Mouse (Mus musculus) urinary bladder, postnatal 25 days (tissue): ENCODE results near the gene Zfp326.
"Not testable (repeated sequence)": the region's sequence is repeated elsewhere in the genome, so short reads cannot be mapped to it uniquely, and the experiment has no call there.

Experiments used
- DNase-seq: peaks from one replicate; pipeline ENCODE4 v3.0.0; 2022; ENCODE audit warnings: low spot score

Gene Zfp326

GRCm38 (mm10) chr5:105876068-105876924 is at the start of gene Zfp326:
Gene Zfp326, plus strand, starts transcription at chr5:105876565.
- peak; percentile 87 for DNase-seq

GRCm38 (mm10) chr5:105826916-105827510 is 49.4 kb upstream of the Zfp326 start:
- DNase-seq = no peak

DNA sequence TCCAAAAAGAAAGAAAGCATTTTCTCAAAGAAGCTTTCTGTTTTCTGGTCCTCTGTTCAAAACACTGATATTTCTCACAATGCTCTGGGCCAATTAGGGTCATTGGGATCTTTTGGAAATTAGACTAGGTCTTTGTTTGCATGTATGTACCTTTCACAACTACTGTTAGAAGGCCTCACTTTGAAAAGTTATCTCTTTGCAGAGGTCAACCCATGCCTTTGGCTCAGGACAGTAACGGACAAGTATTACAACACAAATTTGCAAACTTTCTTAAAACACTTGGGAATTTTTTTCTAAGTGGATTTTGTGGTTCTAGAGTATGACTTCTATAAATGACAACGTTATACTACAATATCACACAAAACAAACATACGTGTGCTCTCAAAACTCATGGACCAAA is 48.3 kb upstream of the Zfp326 start:
- DNase-seq = no peak

GRCm38 (mm10) chr5:105829008-105829586 is 47.3 kb upstream of the Zfp326 start:
- no peak for DNase-seq

GRCm38 (mm10) chr5:105832140-105832539 is 44.2 kb upstream of the Zfp326 start:
- DNase-seq = no peak

DNA sequence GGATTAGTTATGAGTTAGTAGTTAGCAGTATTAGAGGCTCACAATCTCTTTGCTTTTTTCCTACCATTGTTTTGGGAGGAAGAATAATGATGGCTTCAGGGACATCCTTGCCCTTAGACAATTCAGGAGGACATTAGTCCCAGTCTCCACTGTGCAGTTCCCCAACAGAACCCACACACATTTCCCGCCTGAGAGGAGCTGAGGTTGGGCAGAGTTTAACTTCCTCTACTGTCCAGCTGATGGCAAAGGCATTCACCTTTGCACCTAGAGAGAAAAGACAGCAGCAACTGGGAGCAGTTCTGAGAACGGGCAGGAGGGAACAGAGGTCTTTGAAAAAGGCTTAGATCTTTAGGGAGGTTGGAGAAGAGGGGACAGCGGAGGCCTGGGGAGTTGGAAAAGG is 42.4 kb upstream of the Zfp326 start:
- DNase-seq = no peak

GRCm38 (mm10) chr5:105836006-105836405 is 40.4 kb upstream of the Zfp326 start:
- DNase-seq = peak; percentile 34

- no peak for DNase-seq
These were observed 36.5 kb upstream of the Zfp326 start for GRCm38 (mm10) chr5:105839740-105840310.

DNA sequence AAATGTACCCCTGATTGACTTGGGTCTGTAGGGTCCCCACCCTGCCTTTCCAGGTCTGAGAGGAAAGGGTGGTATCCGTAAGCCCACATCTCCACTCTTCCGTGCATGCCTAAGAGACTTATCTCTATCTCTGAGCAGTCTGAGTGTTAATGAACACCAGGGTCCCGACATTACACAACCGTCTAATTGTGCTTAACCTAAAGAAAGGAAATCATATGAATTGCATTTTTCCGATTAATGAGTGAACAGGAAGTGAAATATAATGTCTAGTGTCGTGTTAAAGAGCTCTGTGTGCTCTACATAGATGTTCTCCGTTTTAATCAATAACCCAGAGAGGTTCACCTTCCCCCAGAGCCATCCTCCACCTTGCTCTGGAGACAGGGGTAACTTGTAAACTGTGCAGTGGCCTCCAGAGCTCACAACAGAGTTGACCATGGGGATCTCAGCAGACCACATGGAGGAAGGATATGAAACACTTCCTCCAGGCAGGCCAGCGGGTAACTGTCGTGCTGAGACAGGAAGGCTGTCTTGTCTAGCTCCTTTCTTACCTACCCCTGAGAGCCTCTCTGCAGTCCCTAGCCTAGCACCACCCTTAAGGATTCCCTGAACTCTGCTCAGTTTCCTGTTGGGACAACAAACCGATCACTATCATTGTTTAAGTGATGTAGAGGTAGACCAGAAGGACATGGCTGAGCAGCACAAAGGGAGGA is 32.2 kb upstream of the Zfp326 start:
- DNase-seq = no peak

- DNase-seq = no peak
These were observed 31.3 kb upstream of the Zfp326 start for GRCm38 (mm10) chr5:105845041-105845440.

DNA sequence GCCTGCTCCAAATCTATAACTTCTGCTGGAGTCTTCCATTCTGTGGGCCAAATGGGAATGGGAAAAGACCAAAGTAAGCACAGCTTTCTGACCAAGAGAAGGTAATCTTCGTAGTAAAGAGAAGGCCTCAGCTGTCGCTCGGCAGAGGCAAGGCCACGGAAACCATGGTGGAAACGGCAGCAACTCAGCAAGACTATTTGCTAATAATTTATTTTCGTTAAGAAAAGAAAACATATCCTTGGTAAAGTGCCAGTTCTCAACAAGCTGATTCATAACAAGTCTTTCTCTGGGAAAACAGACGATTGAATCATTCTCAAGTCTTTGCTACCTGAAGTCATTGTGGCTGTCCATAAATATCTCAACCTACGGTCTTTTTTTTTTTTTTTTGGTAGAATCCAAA is 28.6 kb upstream of the Zfp326 start:
- no peak for DNase-seq

- no peak for DNase-seq
These were observed 27.1 kb upstream of the Zfp326 start for GRCm38 (mm10) chr5:105849222-105849621.

GRCm38 (mm10) chr5:105849643-105850042 is 26.7 kb upstream of the Zfp326 start:
- DNase-seq = no peak

GRCm38 (mm10) chr5:105853271-105853670 is 23.1 kb upstream of the Zfp326 start:
- DNase-seq = no peak

DNA sequence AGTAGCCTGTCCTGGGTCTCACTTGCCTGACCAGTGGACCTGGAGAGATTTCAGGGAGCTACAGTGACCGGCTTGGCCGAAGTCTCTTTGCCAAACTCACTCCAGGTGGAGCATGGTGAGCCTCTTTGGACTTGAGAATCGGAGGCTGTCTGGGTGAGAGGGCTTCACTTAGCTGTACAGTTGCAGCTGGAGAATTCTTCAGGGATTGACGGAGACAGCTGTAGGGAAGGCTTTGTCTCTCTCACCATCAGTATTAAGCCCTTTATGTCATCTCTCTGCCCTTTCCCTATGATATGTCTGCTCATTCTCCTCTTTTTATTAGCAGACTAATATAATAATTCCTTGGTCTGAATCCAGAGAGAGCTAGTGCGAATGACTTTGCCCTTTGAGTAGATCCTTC is 18.9 kb upstream of the Zfp326 start:
- DNase-seq = no peak

DNA sequence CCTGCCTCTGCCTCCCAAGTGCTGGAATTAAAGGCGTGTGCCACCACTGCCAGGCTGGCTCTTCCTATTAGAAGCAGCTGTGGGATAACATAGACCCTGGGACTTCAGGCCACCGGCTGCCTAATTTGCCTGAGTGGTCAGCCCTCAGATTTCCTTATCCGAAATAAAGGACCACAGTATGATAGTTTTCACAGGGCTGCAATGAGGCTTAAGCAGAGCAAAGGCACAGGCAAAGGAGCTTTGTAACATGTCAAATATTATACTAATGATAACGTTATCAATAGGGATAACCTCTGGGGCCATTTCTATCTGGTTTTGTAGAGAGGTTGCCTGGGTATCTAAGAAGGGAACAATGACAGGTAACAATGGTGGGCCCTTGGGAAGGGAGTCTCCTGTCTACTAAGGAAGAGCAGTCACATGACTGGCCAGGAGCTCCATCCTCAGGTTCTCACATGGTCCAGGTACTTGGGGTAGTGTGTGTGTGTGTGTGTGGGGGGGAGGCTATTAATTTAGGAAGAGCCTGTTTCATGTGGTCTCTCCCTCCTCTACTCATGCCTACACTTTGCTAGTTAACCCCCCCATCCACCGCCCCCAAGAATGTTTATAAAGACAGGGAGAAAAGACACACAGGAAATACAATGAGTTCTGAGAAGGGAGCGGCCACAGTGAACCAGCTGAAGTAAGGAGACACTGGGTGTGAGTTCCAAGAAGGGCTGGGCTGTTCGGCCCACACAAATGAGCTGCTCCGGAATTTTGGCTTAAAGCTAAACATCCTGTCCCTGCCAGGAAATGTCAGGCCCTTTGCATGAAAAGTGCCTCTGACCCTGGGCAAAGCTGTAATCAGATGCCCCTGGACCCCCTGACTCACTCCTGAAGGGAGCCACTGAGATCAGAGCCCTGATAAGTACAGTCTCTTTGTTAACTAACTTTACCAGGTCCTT is 17.3 kb upstream of the Zfp326 start:
- no peak for DNase-seq

- no peak for DNase-seq
These were observed 16.5 kb upstream of the Zfp326 start for GRCm38 (mm10) chr5:105859716-105860460.

GRCm38 (mm10) chr5:105860461-105860835 is 15.9 kb upstream of the Zfp326 start:
- DNase-seq = no peak

- DNase-seq = no peak
These were observed 14.7 kb upstream of the Zfp326 start for GRCm38 (mm10) chr5:105861616-105862015.

GRCm38 (mm10) chr5:105865110-105865628 is 11.2 kb upstream of the Zfp326 start:
- DNase-seq = not testable (repeated sequence)
